Mouse (Mus musculus) intestine, embryonic 15.5 days (tissue): Measurements from ENCODE around the gene Prkce. TPM values are rescaled to one million over a fixed set of nuclear protein-coding genes. Genes with fewer than 3 reads are reported as not detected.
A peak's percentile ranks its signal among the peaks of the same experiment; 100 is the strongest.

Experiments
- ATAC-seq: fragments of 200-750 bp; cut with Nextera tagmentation; 2 replicates; pipeline ENCODE4 v1.8.0; 2017; ENCODE audit warnings: moderate TSS enrichment, moderate library complexity
- H3K27ac ChIP-seq: fragments of 300-500 bp; sonication (generic); 2 replicates; pipeline ENCODE4 v1.5.1; 2015; ENCODE audit warnings: mild to moderate bottlenecking, inconsistent platforms
- H3K27me3 ChIP-seq: fragments of 300-500 bp; sonication (generic); replicated peaks from 2 replicates; pipeline ENCODE4 v1.6.1; 2015; ENCODE audit warnings: inconsistent platforms
- H3K36me3 ChIP-seq: fragments of 300-500 bp; sonication (generic); 2 replicates; pipeline ENCODE4 v1.6.1; 2015; ENCODE audit warnings: inconsistent platforms
- H3K4me1 ChIP-seq: fragments of 300-500 bp; sonication (generic); replicated peaks from 2 replicates; pipeline ENCODE4 v1.6.1; 2015; ENCODE audit warnings: inconsistent platforms
- H3K4me2 ChIP-seq: fragments of 300-500 bp; sonication (generic); replicated peaks from 2 replicates; pipeline ENCODE4 v1.6.1; 2015; ENCODE audit warnings: mild to moderate bottlenecking, inconsistent platforms
- H3K4me3 ChIP-seq: fragments of 300-500 bp; sonication (generic); replicated peaks from 2 replicates; pipeline ENCODE4 v1.5.1; 2015; ENCODE audit warnings: inconsistent platforms
- H3K9ac ChIP-seq: fragments of 300-500 bp; sonication (generic); 2 replicates; pipeline ENCODE4 v1.6.1; 2015; ENCODE audit warnings: inconsistent platforms
- H3K9me3 ChIP-seq: fragments of 300-500 bp; sonication (generic); 2 replicates; pipeline ENCODE4 v1.6.1; 2016; ENCODE audit warnings: inconsistent platforms
- WGBS: fragments of 180-500 bp; shearing (Covaris S2); methylation state at CpG from one replicate; pipeline ENCODE4 v1.1.7; 2015; 5-methylcytosine and 5-hydroxymethylcytosine counted together
- polyA plus RNA-seq: library from polyadenylated mRNA; unstranded; fragments of >200 nt; fragmentation: Nextera tagmentation; extraction: Ambion mirVana; gene quantifications from 2 replicates; pipeline ENCODE4 v1.2.1, GENCODE M21; 2015

The Prkce gene
- polyA plus RNA-seq, 1 experiment from 2014 or later, result 6.6 TPM

- no peak overlapping the region for H3K27ac ChIP-seq
- no peaks in the 10 kb centered on the region for H3K36me3 ChIP-seq
- 43% methylated on average over 9 of the region's 9 CpGs for WGBS
- no peaks in the 10 kb centered on the region for H3K9me3 ChIP-seq
- H3K27me3 ChIP-seq, result no peaks in the 10 kb centered on the region
- no peak overlapping the region for H3K4me2 ChIP-seq
- H3K9ac ChIP-seq, result no peak overlapping the region
- H3K4me1 ChIP-seq, result peaks cover 10% of the 10 kb centered on the region
- 0 out of 2 replicates have a peak, but pooled peaks have one; percentile 24 for ATAC-seq
- no peak overlapping the region for H3K4me3 ChIP-seq
These were observed 17.1 kb downstream of the Prkce start for GRCm38 (mm10) chr17:86184552-86185209.

- Histone ChIP-seq H3K9ac (no peak overlapping the region), H3K4me2 (peak overlapping the region; percentile 38), H3K9me3 (no peaks in the 10 kb centered on the region), H3K4me1 (peaks cover 10% of the 10 kb centered on the region), H3K36me3 (no peaks in the 10 kb centered on the region), H3K27me3 (no peaks in the 10 kb centered on the region), H3K4me3 (no peak overlapping the region), H3K27ac (no peak overlapping the region)
- peak; percentile 85 for ATAC-seq
- WGBS, result 9% methylated on average over 7 of the region's 7 CpGs
These were observed 18.0 kb downstream of the Prkce start for GRCm38 (mm10) chr17:86185584-86185983.

GRCm38 (mm10) chr17:86187777-86188176 is 20.2 kb downstream of the Prkce start:
- no peak overlapping the region for H3K4me2 ChIP-seq
- no peaks in the 10 kb centered on the region for H3K27me3 ChIP-seq
- H3K36me3 ChIP-seq, result no peaks in the 10 kb centered on the region
- no peak overlapping the region for H3K27ac ChIP-seq
- H3K4me3 ChIP-seq, result no peak overlapping the region
- H3K9ac ChIP-seq, result no peak overlapping the region
- no peaks in the 10 kb centered on the region for H3K9me3 ChIP-seq
- ATAC-seq, result no peak
- WGBS, result 83% methylated on average over 1 of the region's 1 CpGs
- H3K4me1 ChIP-seq, result peaks cover 10% of the 10 kb centered on the region

- no peaks in the 10 kb centered on the region for H3K9me3 ChIP-seq
- no peaks in the 10 kb centered on the region for H3K36me3 ChIP-seq
- no peak overlapping the region for H3K4me2 ChIP-seq
- ATAC-seq, result peak; percentile 61
- H3K4me1 ChIP-seq, result peaks cover 7% of the 10 kb centered on the region
- no peak overlapping the region for H3K27ac ChIP-seq
- 63% methylated on average over 6 of the region's 6 CpGs for WGBS
- H3K4me3 ChIP-seq, result no peak overlapping the region
- no peaks in the 10 kb centered on the region for H3K27me3 ChIP-seq
- H3K9ac ChIP-seq, result no peak overlapping the region
These were observed 26.4 kb downstream of the Prkce start for GRCm38 (mm10) chr17:86193979-86194378.

- Histone ChIP-seq H3K27ac (no peak overlapping the region), H3K9me3 (no peaks in the 10 kb centered on the region), H3K9ac (no peak overlapping the region), H3K36me3 (no peaks in the 10 kb centered on the region), H3K4me1 (peaks cover 12% of the 10 kb centered on the region), H3K27me3 (no peaks in the 10 kb centered on the region), H3K4me3 (no peak overlapping the region), H3K4me2 (no peak overlapping the region)
- 67% methylated on average over 8 of the region's 8 CpGs for WGBS
- no peak for ATAC-seq
These were observed 27.3 kb downstream of the Prkce start for GRCm38 (mm10) chr17:86194921-86195320.

GRCm38 (mm10) chr17:86198496-86199465 is 31.2 kb downstream of the Prkce start:
- H3K36me3 ChIP-seq, result no peaks in the 10 kb centered on the region

GRCm38 (mm10) chr17:86201981-86202380 is 34.4 kb downstream of the Prkce start:
- peaks cover 12% of the 10 kb centered on the region for H3K4me1 ChIP-seq
- H3K27me3 ChIP-seq, result no peaks in the 10 kb centered on the region
- H3K27ac ChIP-seq, result no peak overlapping the region
- 94% methylated on average over 7 of the region's 7 CpGs for WGBS
- no peaks in the 10 kb centered on the region for H3K36me3 ChIP-seq
- no peak for ATAC-seq
- H3K9me3 ChIP-seq, result no peaks in the 10 kb centered on the region
- no peak overlapping the region for H3K4me2 ChIP-seq
- H3K9ac ChIP-seq, result no peak overlapping the region
- H3K4me3 ChIP-seq, result no peak overlapping the region

More at GRCm38 (mm10) chr17:86198496-86199465, 31.2 kb downstream of the Prkce start:
- Histone ChIP-seq H3K27me3 (no peaks in the 10 kb centered on the region), H3K9me3 (no peaks in the 10 kb centered on the region), H3K27ac (0 out of 2 replicates have a peak overlapping the region, but pooled peaks have one; percentile 32), H3K4me3 (no peak overlapping the region), H3K9ac (no peak overlapping the region), H3K4me1 (peaks cover 12% of the 10 kb centered on the region), H3K4me2 (no peak overlapping the region)
- ATAC-seq, result peak; percentile 62
- WGBS, result 56% methylated on average over 16 of the region's 16 CpGs

GRCm38 (mm10) chr17:86202972-86203371 is 35.4 kb downstream of the Prkce start:
- no peaks in the 10 kb centered on the region for H3K27me3 ChIP-seq
- H3K36me3 ChIP-seq, result no peaks in the 10 kb centered on the region
- H3K9me3 ChIP-seq, result no peaks in the 10 kb centered on the region
- H3K27ac ChIP-seq, result no peak overlapping the region
- peaks cover 12% of the 10 kb centered on the region for H3K4me1 ChIP-seq
- H3K9ac ChIP-seq, result no peak overlapping the region
- no peak overlapping the region for H3K4me2 ChIP-seq
- H3K4me3 ChIP-seq, result no peak overlapping the region
- no peak for ATAC-seq
- WGBS, result 94% methylated on average over 6 of the region's 6 CpGs

- WGBS, result 69% methylated on average over 20 of the region's 20 CpGs
- H3K27me3 ChIP-seq, result no peaks in the 10 kb centered on the region
- H3K4me1 ChIP-seq, result peaks cover 7% of the 10 kb centered on the region
- ATAC-seq, result no peak
- no peak overlapping the region for H3K4me2 ChIP-seq
- no peaks in the 10 kb centered on the region for H3K36me3 ChIP-seq
- no peak overlapping the region for H3K27ac ChIP-seq
- no peak overlapping the region for H3K9ac ChIP-seq
- H3K4me3 ChIP-seq, result no peak overlapping the region
- no peaks in the 10 kb centered on the region for H3K9me3 ChIP-seq
These were observed 36.2 kb downstream of the Prkce start for GRCm38 (mm10) chr17:86203531-86204450.

GRCm38 (mm10) chr17:86206289-86206688 is 38.7 kb downstream of the Prkce start:
- no peak for ATAC-seq
- Histone ChIP-seq H3K9ac (no peak overlapping the region), H3K4me3 (no peak overlapping the region), H3K27ac (no peak overlapping the region), H3K4me1 (no peaks in the 10 kb centered on the region), H3K9me3 (no peaks in the 10 kb centered on the region), H3K36me3 (no peaks in the 10 kb centered on the region), H3K4me2 (no peak overlapping the region), H3K27me3 (no peaks in the 10 kb centered on the region)
- WGBS, result 87% methylated on average over 8 of the region's 8 CpGs

GRCm38 (mm10) chr17:86208057-86208820 is 40.7 kb downstream of the Prkce start:
- no peaks in the 10 kb centered on the region for H3K9me3 ChIP-seq
- H3K9ac ChIP-seq, result no peak overlapping the region
- no peak overlapping the region for H3K4me3 ChIP-seq
- no peak overlapping the region for H3K27ac ChIP-seq
- WGBS, result 62% methylated on average over 17 of the region's 17 CpGs
- ATAC-seq, result no peak
- no peaks in the 10 kb centered on the region for H3K36me3 ChIP-seq
- H3K4me2 ChIP-seq, result no peak overlapping the region
- H3K27me3 ChIP-seq, result no peaks in the 10 kb centered on the region
- H3K4me1 ChIP-seq, result no peaks in the 10 kb centered on the region
